ENCODE assay signal across 8 mouse cellular contexts in genomic region chr4:80003636-80004365, GRCm38 (mm10).
DNase-seq lines count a peak whose midpoint lies in the region; ATAC-seq and TF ChIP-seq lines count a peak whose summit lies in the region.

No protein-coding gene starts in this region.

- no peaks in the 10 kb centered on the region for H3K36me3 ChIP-seq in kidney, embryonic 14.5 days (ENCODE audit: control insufficient read depth, insufficient read depth, low read length)
- H3K36me3 ChIP-seq in embryonic facial prominence, embryonic 13.5 days = no peaks in the 10 kb centered on the region
- H3K36me3 ChIP-seq in intestine, embryonic 15.5 days = no peaks in the 10 kb centered on the region
- no peaks in the 10 kb centered on the region for H3K36me3 ChIP-seq in midbrain, postnatal 0 days (ENCODE audit: insufficient read depth, low read length)

- peak; percentile 95 for ATAC-seq in kidney, embryonic 14.5 days (ENCODE audit: low FRiP score, low TSS enrichment)
- ATAC-seq in embryonic facial prominence, embryonic 13.5 days (ENCODE audit: insufficient number of reproducible peaks, insufficient read depth, low FRiP score, low TSS enrichment, low read depth) = peak; percentile 92
- ATAC-seq in intestine, embryonic 15.5 days = peak; percentile 94
- peak; percentile 93 for ATAC-seq in midbrain, postnatal 0 days (ENCODE audit: low FRiP score)

- H3K9ac ChIP-seq in kidney, embryonic 14.5 days (ENCODE audit: low read depth, low read length) = no peak overlapping the region
- no peak overlapping the region for H3K9ac ChIP-seq in embryonic facial prominence, embryonic 13.5 days
- H3K9ac ChIP-seq in intestine, embryonic 15.5 days = no peak overlapping the region
- H3K9ac ChIP-seq in midbrain, postnatal 0 days (replicated peaks; ENCODE audit: low read length, poor library complexity, severe bottlenecking) = no peak overlapping the region

- H3K4me3 ChIP-seq in kidney, embryonic 14.5 days (ENCODE audit: low read length) = no peak overlapping the region
- H3K4me3 ChIP-seq in embryonic facial prominence, embryonic 13.5 days = no peak overlapping the region
- H3K4me3 ChIP-seq in intestine, embryonic 15.5 days (replicated peaks) = no peak overlapping the region
- no peak overlapping the region for H3K4me3 ChIP-seq in midbrain, postnatal 0 days (ENCODE audit: low read depth, low read length)

- TF ChIP-seq CTCF in midbrain, postnatal 0 days (IDR thresholded peaks at IDR 0.05) = no peak

- no peak overlapping the region for H3K27ac ChIP-seq in kidney, embryonic 14.5 days (ENCODE audit: low read depth, low read length)
- H3K27ac ChIP-seq in embryonic facial prominence, embryonic 13.5 days = no peak overlapping the region
- H3K27ac ChIP-seq in intestine, embryonic 15.5 days = no peak overlapping the region
- H3K27ac ChIP-seq in midbrain, postnatal 0 days (ENCODE audit: low read depth, low read length) = no peak overlapping the region

- intact Hi-C loops in left cerebral cortex, postnatal 36 days (cut with DNase I) = no loop called here

- H3K9me3 ChIP-seq in kidney, embryonic 14.5 days (ENCODE audit: control insufficient read depth, low read length) = no peaks in the 10 kb centered on the region
- no peaks in the 10 kb centered on the region for H3K9me3 ChIP-seq in embryonic facial prominence, embryonic 13.5 days
- H3K9me3 ChIP-seq in intestine, embryonic 15.5 days = no peaks in the 10 kb centered on the region
- H3K9me3 ChIP-seq in midbrain, postnatal 0 days (ENCODE audit: low read length) = no peaks in the 10 kb centered on the region

- H3K4me2 ChIP-seq in kidney, embryonic 14.5 days (replicated peaks; ENCODE audit: low read depth, low read length) = no peak overlapping the region
- no peak overlapping the region for H3K4me2 ChIP-seq in embryonic facial prominence, embryonic 13.5 days
- no peak overlapping the region for H3K4me2 ChIP-seq in intestine, embryonic 15.5 days (replicated peaks)
- H3K4me2 ChIP-seq in midbrain, postnatal 0 days (ENCODE audit: low read depth, low read length, poor library complexity, severe bottlenecking) = no peak overlapping the region

- no peaks in the 10 kb centered on the region for H3K4me1 ChIP-seq in kidney, embryonic 14.5 days (ENCODE audit: control insufficient read depth, insufficient read depth, low read length)
- H3K4me1 ChIP-seq in embryonic facial prominence, embryonic 13.5 days = no peaks in the 10 kb centered on the region
- H3K4me1 ChIP-seq in intestine, embryonic 15.5 days (replicated peaks) = no peaks in the 10 kb centered on the region
- no peaks in the 10 kb centered on the region for H3K4me1 ChIP-seq in midbrain, postnatal 0 days (ENCODE audit: insufficient read depth, low read length)

- no peaks in the 10 kb centered on the region for H3K27me3 ChIP-seq in kidney, embryonic 14.5 days (ENCODE audit: control insufficient read depth, insufficient read depth, low read length)
- no peaks in the 10 kb centered on the region for H3K27me3 ChIP-seq in embryonic facial prominence, embryonic 13.5 days
- no peaks in the 10 kb centered on the region for H3K27me3 ChIP-seq in intestine, embryonic 15.5 days (replicated peaks)
- H3K27me3 ChIP-seq in midbrain, postnatal 0 days (ENCODE audit: insufficient read depth, low read length) = no peaks in the 10 kb centered on the region

- 87% methylated on average over 13 of the region's 13 CpGs for WGBS in kidney, embryonic 14.5 days
- WGBS in embryonic facial prominence, embryonic 13.5 days = 85% methylated on average over 13 of the region's 13 CpGs
- 86% methylated on average over 13 of the region's 13 CpGs for WGBS in intestine, embryonic 15.5 days
- WGBS in midbrain, postnatal 0 days = 88% methylated on average over 13 of the region's 13 CpGs

- DNase-seq in kidney, adult 18-20 months = no peak
- no peak for DNase-seq in midbrain, postnatal 0 days (ENCODE audit: low spot score)
- DNase-seq in right cerebral cortex, postnatal 25 days = no peak
- DNase-seq in T-cell, adult 2 months (ENCODE audit: low spot score) = no peak
- DNase-seq in left cerebral cortex, postnatal 36 days (ENCODE audit: low spot score in 2 of 2) = no peak
